18 mouse cellular contexts compared by ENCODE assay signal in genomic region chr1:82536515-82537174, GRCm38 (mm10). TPM values are rescaled to one million over a fixed set of nuclear protein-coding genes. Genes with fewer than 3 reads are reported as not detected.
DNase-seq lines count a peak whose midpoint lies in the region; ATAC-seq and TF ChIP-seq lines count a peak whose summit lies in the region.
"Had no signal": no experiment of that assay in that cellular context is flagged by ENCODE, and none has a peak within 500 bp of the region (broad histone marks: within the 10 kb centered on the region; RNA-seq: fewer than 3 reads in every experiment).

No protein-coding gene starts in this region.

- 0 out of 2 replicates have a peak, but pooled peaks have one; percentile 27 for ATAC-seq in hindbrain, postnatal 0 days
- ATAC-seq: intestine, embryonic 16.5 days had no signal

- no peak overlapping the region for H3K27ac ChIP-seq in hindbrain, postnatal 0 days
- H3K27ac ChIP-seq in kidney, adult 2 months (ENCODE audit: insufficient read depth, low read depth, low read length): no peak overlapping the region
- H3K27ac ChIP-seq: kidney, postnatal 0 days; layer of hippocampus, adult 2 months had no signal

- no peaks in the 10 kb centered on the region for H3K4me1 ChIP-seq in hindbrain, postnatal 0 days (ENCODE audit: insufficient read depth, low read length)
- H3K4me1 ChIP-seq in kidney, adult 2 months (ENCODE audit: control insufficient read depth, insufficient read depth, low read length): no peaks in the 10 kb centered on the region

- no peak overlapping the region; the same call in 1 of the 2 replicates for H3K9ac ChIP-seq in hindbrain, postnatal 0 days (replicated peaks; ENCODE audit: low read length)

- no peak for TF ChIP-seq POLR2A in kidney, adult 2 months (IDR thresholded peaks at IDR 0.05; ENCODE audit: low read depth, low read length)

- no peaks in the 10 kb centered on the region for H3K9me3 ChIP-seq in hindbrain, postnatal 0 days (ENCODE audit: low read length)

- H3K4me3 ChIP-seq in hindbrain, postnatal 0 days (ENCODE audit: low read length): no peak overlapping the region
- H3K4me3 ChIP-seq in kidney, adult 2 months (ENCODE audit: insufficient read depth, low read depth, low read length): no peak overlapping the region
- H3K4me3 ChIP-seq: layer of hippocampus, adult 2 months had no signal

- no peak overlapping the region for H3K4me2 ChIP-seq in hindbrain, postnatal 0 days (ENCODE audit: low read depth, low read length)

- 26% methylated on average over 6 of the region's 6 CpGs for WGBS in hindbrain, postnatal 0 days
- WGBS in kidney, adult 2 months: 73% methylated on average over 6 of the region's 6 CpGs

- no peaks in the 10 kb centered on the region for H3K36me3 ChIP-seq in hindbrain, postnatal 0 days (ENCODE audit: insufficient read depth, low read length)
- H3K36me3 ChIP-seq in kidney, adult 2 months (ENCODE audit: control insufficient read depth, insufficient read depth, low read length): peaks cover 19% of the 10 kb centered on the region

- DNase-seq in layer of hippocampus, adult 11-12 months (ENCODE audit: low spot score): peak; percentile 6
- DNase-seq in layer of hippocampus, postnatal 25 days (ENCODE audit: extremely low spot score in 1 of 2, low spot score in 1 of 2): no peak
- peak; percentile 8 for DNase-seq in 3T3-L1 (ENCODE audit: low read depth, low spot score)
- DNase-seq in brain, adult 2 months (ENCODE audit: low read depth, low spot score): peak; percentile 47
- no peak for DNase-seq in hindbrain, postnatal 0 days (ENCODE audit: low spot score)
- no peak for DNase-seq in kidney, adult 2 months
- DNase-seq in B cell, adult 2 months: no peak
- DNase-seq: cerebellum, postnatal 25 days; gastrocnemius, postnatal 25 days; heart, postnatal 14 days; lung, postnatal 10 days; right cerebral cortex, postnatal 14 days; thymus, postnatal 25 days had no signal

- TF ChIP-seq CTCF in hindbrain, postnatal 0 days (IDR thresholded peaks at IDR 0.05; ENCODE audit: low read depth): no peak
- no peak for TF ChIP-seq CTCF in kidney, adult 2 months (conservative IDR thresholded peaks at IDR 0.05; ENCODE audit: insufficient read depth, insufficient read length, low read depth, low read length)

- H3K27me3 ChIP-seq in hindbrain, postnatal 0 days (ENCODE audit: insufficient read depth, low read length): no peaks in the 10 kb centered on the region
- no peaks in the 10 kb centered on the region for H3K27me3 ChIP-seq in kidney, adult 2 months (replicated peaks; ENCODE audit: control insufficient read depth, insufficient read depth, low read length)

RNA-seq across cellular contexts. Expression of gene Col4a4, which starts 50.0 kb away (rescaled TPM):
- under 1 TPM; 0.42 to 0.96 TPM for total RNA-seq in layer of hippocampus, postnatal 25 days (2021)
- total RNA-seq in hindbrain, postnatal 0 days (2014; rRNA removed): 0.42 and 0.61 TPM in 2 replicates
- polyA plus RNA-seq in hindbrain, postnatal 0 days (2015; fragmentation: Nextera tagmentation; extraction: Ambion mirVana): 0.40 and 0.61 TPM in 2 replicates
- 29.4 and 32.7 TPM in 2 replicates for polyA plus RNA-seq in kidney, adult 2 months (2012; rRNA removed)
- total RNA-seq: megakaryocyte, adult 5-6 weeks; MEL had no signal

RNA-seq across cellular contexts. Expression of gene Col4a3, which starts 50.1 kb away (rescaled TPM):
- total RNA-seq in layer of hippocampus, postnatal 25 days (2021): under 1 TPM; 0.34 to 0.59 TPM
- total RNA-seq in hindbrain, postnatal 0 days (2014; rRNA removed): 0.29 and 0.94 TPM in 2 replicates
- 0.71 and 0.79 TPM in 2 replicates for polyA plus RNA-seq in hindbrain, postnatal 0 days (2015; fragmentation: Nextera tagmentation; extraction: Ambion mirVana)
- polyA plus RNA-seq in kidney, adult 2 months (2012; rRNA removed): 57.7 and 78.6 TPM in 2 replicates
- total RNA-seq: megakaryocyte, adult 5-6 weeks had no signal

Comparison
In these comparisons a context has a peak if more than half of its experiments do, and no peak if none do; other contexts are left out.
1. DNase-seq: peak in layer of hippocampus, adult 11-12 months (single experiment), 3T3-L1 (single experiment) and brain, adult 2 months (single experiment); none in layer of hippocampus, postnatal 25 days (0 of 2), hindbrain, postnatal 0 days (single experiment), kidney, adult 2 months (single experiment) and B cell, adult 2 months (0 of 2).